Mouse (Mus musculus) forebrain, embryonic 16.5 days (tissue): ENCODE measurements around the gene AI464131. TPM values are rescaled to one million over a fixed set of nuclear protein-coding genes. Genes with fewer than 3 reads are reported as not detected.

Experiments
- ATAC-seq: fragments of 200-750 bp; cut with Nextera tagmentation; 2 replicates; pipeline ENCODE4 v1.8.0; 2017; ENCODE audit warnings: mild to moderate bottlenecking, moderate library complexity
- H3K27ac ChIP-seq: fragments of 300-500 bp; sonication (generic); 2 replicates; pipeline ENCODE4 v1.5.1; 2014; ENCODE audit warnings: low read length, control low read depth
- H3K27me3 ChIP-seq: fragments of 300-500 bp; sonication (generic); replicated peaks from 2 replicates; pipeline ENCODE4 v1.6.1; 2014; ENCODE audit warnings: low read length; ENCODE audit not compliant: control insufficient read depth, insufficient read depth
- H3K36me3 ChIP-seq: fragments of 300-500 bp; sonication (generic); 2 replicates; pipeline ENCODE4 v1.6.1; 2014; ENCODE audit not compliant: control insufficient read depth, insufficient read depth
- H3K4me1 ChIP-seq: fragments of 300-500 bp; sonication (generic); replicated peaks from 2 replicates; pipeline ENCODE4 v1.6.1; 2014; ENCODE audit warnings: low read length; ENCODE audit not compliant: control insufficient read depth, insufficient read depth
- H3K4me2 ChIP-seq: fragments of 300-500 bp; sonication (generic); 2 replicates; pipeline ENCODE4 v1.6.1; 2014; ENCODE audit warnings: mild to moderate bottlenecking, low read length, control low read depth
- H3K4me3 ChIP-seq: fragments of 300-500 bp; sonication (generic); replicated peaks from 2 replicates; pipeline ENCODE4 v1.5.1; 2014; ENCODE audit warnings: mild to moderate bottlenecking, low read length, control low read depth
- H3K9ac ChIP-seq: fragments of 300-500 bp; sonication (generic); replicated peaks from 2 replicates; pipeline ENCODE4 v1.6.1; 2014; ENCODE audit warnings: low read depth, low read length, control low read depth
- H3K9me3 ChIP-seq: fragments of 300-500 bp; sonication (generic); 2 replicates; pipeline ENCODE4 v1.6.1; 2016; ENCODE audit warnings: low read length; ENCODE audit not compliant: control insufficient read depth
- WGBS: fragments of 180-500 bp; shearing (Covaris S2); extraction: QIAGEN DNeasy Blood & Tissue Kit; methylation state at CpG from one replicate; pipeline ENCODE4 v1.1.7; 2014; 5-methylcytosine and 5-hydroxymethylcytosine counted together
- polyA plus RNA-seq: library from polyadenylated mRNA; unstranded; fragments of >200 nt; fragmentation: Nextera tagmentation; extraction: Ambion mirVana; gene quantifications from 2 replicates; pipeline ENCODE4 v1.2.1, GENCODE M21; 2015

The AI464131 gene
- polyA plus RNA-seq, 1 experiment from 2014 or later, result 2.8 TPM

- 42% methylated on average over 6 of the region's 6 CpGs for WGBS
- ATAC-seq, result no peak
- Histone ChIP-seq H3K27me3 (no peaks in the 10 kb centered on the region), H3K27ac (no peak overlapping the region), H3K36me3 (peaks cover 5% of the 10 kb centered on the region; the same call in 1 of the 2 replicates), H3K4me2 (no peak overlapping the region), H3K4me1 (0 out of 2 replicates have a peak, but pooled peaks cover 2% of the 10 kb centered on the region), H3K9ac (no peak overlapping the region), H3K4me3 (no peak overlapping the region), H3K9me3 (no peaks in the 10 kb centered on the region)
Measured at GRCm38 (mm10) chr4:41481601-41482017, 21.3 kb downstream of the AI464131 start.

DNA sequence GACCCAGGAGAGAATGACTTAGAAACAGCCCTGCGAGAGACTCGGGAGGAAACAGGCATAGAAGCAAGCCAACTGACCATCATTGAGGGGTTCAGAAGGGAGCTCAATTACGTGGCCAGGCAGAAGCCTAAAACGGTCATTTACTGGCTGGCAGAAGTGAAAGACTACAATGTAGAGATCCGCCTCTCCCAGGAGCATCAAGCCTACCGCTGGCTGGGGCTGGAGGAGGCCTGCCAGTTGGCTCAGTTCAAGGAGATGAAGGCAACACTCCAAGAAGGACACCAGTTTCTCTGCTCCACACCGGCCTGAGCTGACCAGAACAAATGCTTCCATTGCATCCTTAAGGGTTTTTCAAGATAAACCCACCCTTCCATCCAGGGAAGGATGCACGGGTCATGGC lies 22.6 kb downstream of the AI464131 start:
- Histone ChIP-seq H3K4me2 (no peak overlapping the region), H3K4me1 (0 out of 2 replicates have a peak, but pooled peaks cover 2% of the 10 kb centered on the region), H3K9me3 (no peaks in the 10 kb centered on the region), H3K27me3 (no peaks in the 10 kb centered on the region), H3K27ac (no peak overlapping the region), H3K9ac (no peak overlapping the region), H3K36me3 (peaks cover 5% of the 10 kb centered on the region; the same call in 1 of the 2 replicates), H3K4me3 (no peak overlapping the region)
- ATAC-seq, result no peak
- WGBS, result 84% methylated on average over 8 of the region's 8 CpGs

DNA sequence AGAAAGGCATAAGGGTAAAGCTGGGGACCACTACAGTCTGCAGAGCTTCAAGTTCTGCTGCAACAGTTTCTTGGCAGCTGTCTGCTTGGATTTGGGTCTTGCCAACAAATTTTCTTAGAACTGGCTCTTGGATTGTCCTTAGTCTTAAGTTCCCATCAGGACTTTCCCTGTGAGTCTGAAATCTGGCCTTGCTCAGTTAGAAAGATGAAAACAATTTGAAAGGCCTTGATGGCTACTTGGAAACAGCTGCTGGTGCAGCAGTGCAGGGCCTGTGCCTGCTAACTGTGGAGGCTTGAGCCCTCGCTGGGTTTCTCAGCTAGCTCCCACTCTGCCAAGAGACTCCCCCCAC lies 23.4 kb downstream of the AI464131 start:
- 59% methylated on average over 1 of the region's 1 CpGs for WGBS
- ATAC-seq, result no peak
- peaks cover 5% of the 10 kb centered on the region; the same call in 1 of the 2 replicates for H3K36me3 ChIP-seq
- 0 out of 2 replicates have a peak, but pooled peaks cover 2% of the 10 kb centered on the region for H3K4me1 ChIP-seq
- H3K9ac ChIP-seq, result no peak overlapping the region
- no peak overlapping the region for H3K27ac ChIP-seq
- H3K4me3 ChIP-seq, result no peak overlapping the region
- no peaks in the 10 kb centered on the region for H3K27me3 ChIP-seq
- no peaks in the 10 kb centered on the region for H3K9me3 ChIP-seq
- H3K4me2 ChIP-seq, result no peak overlapping the region

- Histone ChIP-seq H3K27ac (no peak overlapping the region), H3K4me2 (no peak overlapping the region), H3K27me3 (no peaks in the 10 kb centered on the region), H3K9me3 (no peaks in the 10 kb centered on the region), H3K9ac (no peak overlapping the region), H3K36me3 (peaks cover 5% of the 10 kb centered on the region; the same call in 1 of the 2 replicates), H3K4me3 (no peak overlapping the region), H3K4me1 (0 out of 2 replicates have a peak, but pooled peaks cover 2% of the 10 kb centered on the region)
- ATAC-seq, result no peak
- WGBS, result 59% methylated on average over 4 of the region's 4 CpGs
Measured at GRCm38 (mm10) chr4:41478751-41479455, 24.0 kb downstream of the AI464131 start.

DNA sequence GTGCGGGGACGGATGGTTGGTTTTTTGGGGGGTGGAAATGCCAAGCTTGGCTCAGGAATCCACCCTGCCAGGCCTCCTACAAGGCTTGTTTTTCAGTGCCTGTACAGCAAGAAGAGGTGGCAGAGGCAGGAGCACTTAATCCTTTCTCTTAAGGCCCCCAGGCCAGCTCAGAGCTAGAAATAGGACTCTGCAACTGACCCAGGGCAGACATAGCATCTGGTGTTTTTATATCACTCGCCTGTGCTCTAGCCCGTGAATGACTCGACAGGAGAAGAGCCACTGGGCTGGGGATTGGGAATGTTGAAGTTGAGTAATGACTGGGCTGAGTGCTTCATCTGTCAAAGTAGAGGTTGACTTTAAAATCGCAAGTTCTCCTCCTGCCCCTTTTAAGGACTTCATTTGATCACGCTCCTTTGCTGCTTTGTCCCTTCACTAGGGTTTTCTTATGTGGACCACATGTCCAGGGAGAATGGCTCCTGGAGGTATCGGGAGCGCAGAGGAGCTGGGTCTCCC lies 25.2 kb downstream of the AI464131 start:
- H3K4me3 ChIP-seq, result no peak overlapping the region
- WGBS, result 91% methylated on average over 9 of the region's 9 CpGs
- peaks cover 5% of the 10 kb centered on the region; the same call in 1 of the 2 replicates for H3K36me3 ChIP-seq
- ATAC-seq, result no peak
- no peak overlapping the region for H3K27ac ChIP-seq
- H3K9ac ChIP-seq, result no peak overlapping the region
- H3K4me2 ChIP-seq, result no peak overlapping the region
- no peaks in the 10 kb centered on the region for H3K27me3 ChIP-seq
- 0 out of 2 replicates have a peak, but pooled peaks cover 2% of the 10 kb centered on the region for H3K4me1 ChIP-seq
- H3K9me3 ChIP-seq, result no peaks in the 10 kb centered on the region

DNA sequence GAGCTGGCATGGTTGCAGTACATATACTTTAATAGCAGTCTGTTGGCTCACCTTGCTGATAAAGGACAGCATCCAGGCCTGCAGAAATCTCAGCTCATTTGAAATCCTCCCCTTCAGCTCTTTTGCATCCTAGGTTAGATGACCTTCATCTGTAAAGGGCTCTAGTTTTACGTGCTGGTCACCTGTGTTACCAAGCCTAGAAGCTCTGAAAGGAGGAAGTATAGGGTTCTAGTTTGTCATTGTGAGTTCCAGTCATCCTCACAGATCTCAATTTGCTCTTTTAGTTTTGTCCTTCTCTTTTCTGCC lies 31.5 kb downstream of the AI464131 start:
- H3K4me1 ChIP-seq, result peaks cover 32% of the 10 kb centered on the region
- 81% methylated on average over 1 of the region's 1 CpGs for WGBS
- H3K27me3 ChIP-seq, result no peaks in the 10 kb centered on the region
- H3K4me3 ChIP-seq, result no peak overlapping the region
- H3K9me3 ChIP-seq, result no peaks in the 10 kb centered on the region
- peak overlapping the region; percentile 64 for H3K27ac ChIP-seq
- H3K9ac ChIP-seq, result no peak overlapping the region
- ATAC-seq, result no peak
- peak overlapping the region; percentile 23; the same call in 1 of the 2 replicates for H3K4me2 ChIP-seq
- no peaks in the 10 kb centered on the region for H3K36me3 ChIP-seq

GRCm38 (mm10) chr4:41470684-41471383 lies 32.0 kb downstream of the AI464131 start:
- ATAC-seq, result peak; percentile 89
- Histone ChIP-seq H3K4me2 (peak overlapping the region; percentile 23), H3K9ac (no peak overlapping the region), H3K27me3 (no peaks in the 10 kb centered on the region), H3K36me3 (no peaks in the 10 kb centered on the region), H3K4me1 (peaks cover 32% of the 10 kb centered on the region), H3K9me3 (no peaks in the 10 kb centered on the region), H3K4me3 (no peak overlapping the region), H3K27ac (peak overlapping the region; percentile 64)
- 4% methylated on average over 5 of the region's 5 CpGs for WGBS

DNA sequence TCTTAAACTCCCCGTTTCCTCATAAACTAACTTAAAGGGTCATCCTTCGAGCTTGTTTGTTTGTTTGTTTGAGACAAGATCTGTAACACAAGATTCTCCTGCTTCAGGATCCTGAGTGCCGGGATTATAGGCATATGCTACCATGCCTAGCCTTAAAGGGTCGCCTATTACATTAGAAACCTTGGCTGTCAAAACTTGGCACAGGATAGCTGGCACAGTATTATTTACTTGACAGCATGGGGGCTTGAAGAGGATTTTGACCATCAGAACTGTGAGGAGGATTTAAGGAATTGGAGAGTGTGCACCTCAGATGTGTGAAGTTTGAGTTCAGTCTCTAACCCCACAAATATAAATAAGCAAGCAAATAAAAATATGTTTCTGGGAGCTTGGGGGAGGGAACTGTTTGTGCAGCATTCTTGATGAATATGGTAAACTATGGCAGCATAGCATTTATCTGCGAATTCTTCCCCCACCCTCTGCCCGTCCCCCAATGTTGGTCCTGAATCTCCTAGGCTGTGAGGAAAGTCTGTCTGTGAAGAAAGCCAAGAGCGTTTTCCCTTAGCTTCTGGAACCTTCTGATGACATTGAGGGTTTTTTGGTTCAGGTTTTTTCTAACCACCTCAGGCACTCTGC lies 32.7 kb downstream of the AI464131 start:
- Histone ChIP-seq H3K9me3 (no peaks in the 10 kb centered on the region), H3K4me1 (peaks cover 34% of the 10 kb centered on the region), H3K4me3 (no peak overlapping the region), H3K36me3 (no peaks in the 10 kb centered on the region), H3K27me3 (no peaks in the 10 kb centered on the region), H3K27ac (peak overlapping the region; percentile 64), H3K9ac (no peak overlapping the region), H3K4me2 (no peak overlapping the region)
- ATAC-seq, result peak; percentile 30
- WGBS, result 25% methylated on average over 7 of the region's 7 CpGs

GRCm38 (mm10) chr4:41469199-41469598 lies 33.7 kb downstream of the AI464131 start:
- H3K27me3 ChIP-seq, result no peaks in the 10 kb centered on the region
- no peaks in the 10 kb centered on the region for H3K36me3 ChIP-seq
- no peaks in the 10 kb centered on the region for H3K9me3 ChIP-seq
- H3K4me1 ChIP-seq, result peaks cover 34% of the 10 kb centered on the region
- no peak overlapping the region for H3K4me3 ChIP-seq
- WGBS, result 71% methylated on average over 10 of the region's 10 CpGs
- H3K4me2 ChIP-seq, result no peak overlapping the region
- H3K27ac ChIP-seq, result no peak overlapping the region
- no peak overlapping the region for H3K9ac ChIP-seq
- ATAC-seq, result no peak
